Comparison of ENCODE assay signal across 8 mouse cellular contexts in genomic region chr17:70633181-70633944, GRCm38 (mm10).
DNase-seq lines count a peak whose midpoint lies in the region; ATAC-seq and TF ChIP-seq lines count a peak whose summit lies in the region.

No protein-coding gene starts in this region.

- no peak for TF ChIP-seq POLR2A in CH12.LX (IDR thresholded peaks at IDR 0.05; ENCODE audit: low read depth, low read length)
- TF ChIP-seq POLR2A in liver, adult 2 months (IDR thresholded peaks at IDR 0.05; ENCODE audit: extremely low read depth, insufficient read depth, low read length): no peak

- H3K4me2 ChIP-seq in CH12.LX (ENCODE audit: insufficient read depth, low read depth, poor library complexity, severe bottlenecking): peak overlapping the region; percentile 29; the same call in 1 of the 2 replicates
- H3K4me2 ChIP-seq in forebrain, embryonic 12.5 days: no peak overlapping the region
- no peak overlapping the region for H3K4me2 ChIP-seq in heart, embryonic 15.5 days
- no peak overlapping the region for H3K4me2 ChIP-seq in neural tube, embryonic 14.5 days (ENCODE audit: low read depth, low read length)

- in situ Hi-C loops in CH12.LX (cut with MboI; ENCODE audit: low pct_ligation_motif_present, low pct_unique_long_range_greater_than_20kb, low sequenced_read_pairs): loop anchor here (25.0 kb wide), 1 partner anchor 221 kb away; no protein-coding TSS in a partner anchor

- H3K27me3 ChIP-seq in CH12.LX (replicated peaks): peaks cover 23% of the 10 kb centered on the region
- no peaks in the 10 kb centered on the region for H3K27me3 ChIP-seq in forebrain, embryonic 12.5 days
- H3K27me3 ChIP-seq in heart, embryonic 15.5 days: no peaks in the 10 kb centered on the region
- no peaks in the 10 kb centered on the region for H3K27me3 ChIP-seq in liver, adult 2 months (ENCODE audit: control insufficient read depth, insufficient read depth, low read length)
- H3K27me3 ChIP-seq in neural tube, embryonic 14.5 days (ENCODE audit: control insufficient read depth, insufficient read depth, low read length): no peaks in the 10 kb centered on the region

- peak; percentile 45 for DNase-seq in CH12.LX (ENCODE audit: extremely low read depth)
- DNase-seq in c-Kit-positive CD71-negative TER-119-negative erythroid progenitor cells, embryonic 14.5 days (ENCODE audit: low read depth): peak; percentile 6
- peak; percentile 80 for DNase-seq in kidney, postnatal 10 days
- peak; percentile 21 for DNase-seq in liver, adult 2 months (ENCODE audit: extremely low read depth, low read depth, low spot score)
- DNase-seq in urinary bladder, adult 18-20 months (ENCODE audit: low spot score in 2 of 2): peak; percentile 19 to 46

- no peak overlapping the region for H3K27ac ChIP-seq in CH12.LX (ENCODE audit: insufficient read depth, low read depth)
- H3K27ac ChIP-seq in forebrain, embryonic 12.5 days: peak overlapping the region; percentile 69; the same call in 1 of the 2 replicates
- H3K27ac ChIP-seq in heart, embryonic 15.5 days: no peak overlapping the region
- no peak overlapping the region for H3K27ac ChIP-seq in liver, adult 2 months (replicated peaks; ENCODE audit: insufficient read depth, low read depth, low read length)
- H3K27ac ChIP-seq in neural tube, embryonic 14.5 days (ENCODE audit: low read depth, low read length): 0 out of 2 replicates have a peak overlapping the region, but pooled peaks have one; percentile 52

- H3K4me3 ChIP-seq in CH12.LX (replicated peaks in 1 of 3; ENCODE audit: low read depth in 2 of 3, low read length in 2 of 3, poor library complexity in 1 of 3): no peak overlapping the region
- H3K4me3 ChIP-seq in forebrain, embryonic 12.5 days (replicated peaks): no peak overlapping the region
- no peak overlapping the region for H3K4me3 ChIP-seq in heart, embryonic 15.5 days
- no peak overlapping the region for H3K4me3 ChIP-seq in liver, adult 2 months (ENCODE audit: insufficient read depth, low read depth, low read length)
- no peak overlapping the region for H3K4me3 ChIP-seq in neural tube, embryonic 14.5 days (ENCODE audit: low read depth, low read length)

- H3K4me1 ChIP-seq in CH12.LX (ENCODE audit: control insufficient read depth in 1 of 2, insufficient read depth in 2 of 2): no peaks in the 10 kb centered on the region
- H3K4me1 ChIP-seq in forebrain, embryonic 12.5 days: peaks cover 23% of the 10 kb centered on the region
- H3K4me1 ChIP-seq in heart, embryonic 15.5 days (replicated peaks): no peaks in the 10 kb centered on the region
- no peaks in the 10 kb centered on the region for H3K4me1 ChIP-seq in liver, adult 2 months (ENCODE audit: control insufficient read depth, insufficient read depth, low read length)
- 0 out of 2 replicates have a peak, but pooled peaks cover 2% of the 10 kb centered on the region for H3K4me1 ChIP-seq in neural tube, embryonic 14.5 days (ENCODE audit: control insufficient read depth, insufficient read depth, low read length)

- TF ChIP-seq RAD21 in CH12.LX (IDR thresholded peaks at IDR 0.05; ENCODE audit: low read depth, low read length): peak; percentile 88

- no peaks in the 10 kb centered on the region for H3K79me2 ChIP-seq in CH12.LX (replicated peaks; ENCODE audit: control insufficient read depth, extremely low read depth, insufficient read depth, poor library complexity, severe bottlenecking)
- H3K79me2 ChIP-seq in liver, adult 2 months (ENCODE audit: control insufficient read depth, insufficient read depth, low read length): no peaks in the 10 kb centered on the region

- WGBS in forebrain, embryonic 12.5 days: 10% methylated on average over 9 of the region's 9 CpGs
- WGBS in heart, embryonic 15.5 days: 13% methylated on average over 9 of the region's 9 CpGs
- 21% methylated on average over 9 of the region's 9 CpGs for WGBS in liver, adult 2 months
- WGBS in neural tube, embryonic 14.5 days: 20% methylated on average over 9 of the region's 9 CpGs

- peak; percentile 94 for ATAC-seq in forebrain, embryonic 12.5 days (ENCODE audit: low FRiP score)
- peak; percentile 66; the same call in 1 of the 2 replicates for ATAC-seq in heart, embryonic 15.5 days (replicated peaks; ENCODE audit: insufficient number of reproducible peaks, insufficient read depth, low FRiP score, low read depth)
- peak; percentile 95 for ATAC-seq in neural tube, embryonic 14.5 days (ENCODE audit: low read depth)

- TF ChIP-seq EP300 in CH12.LX (IDR thresholded peaks at IDR 0.05; ENCODE audit: low read length): no peak

- dilution Hi-C loops in CH12.LX (cut with MboI; ENCODE audit: extremely low pct_ligation_motif_present, extremely low pct_unique_long_range_greater_than_20kb, low sequenced_read_pairs): no loop called here

- no peak overlapping the region for H3K9ac ChIP-seq in CH12.LX (ENCODE audit: insufficient read depth, low read depth)
- H3K9ac ChIP-seq in forebrain, embryonic 12.5 days: no peak overlapping the region
- no peak overlapping the region for H3K9ac ChIP-seq in heart, embryonic 15.5 days
- no peak overlapping the region for H3K9ac ChIP-seq in liver, adult 2 months (ENCODE audit: low read depth, low read length)
- H3K9ac ChIP-seq in neural tube, embryonic 14.5 days (replicated peaks; ENCODE audit: low read depth, low read length): no peak overlapping the region

- no peaks in the 10 kb centered on the region for H3K9me3 ChIP-seq in CH12.LX (replicated peaks; ENCODE audit: low read length)
- H3K9me3 ChIP-seq in forebrain, embryonic 12.5 days: no peaks in the 10 kb centered on the region
- no peaks in the 10 kb centered on the region for H3K9me3 ChIP-seq in heart, embryonic 15.5 days (replicated peaks)
- H3K9me3 ChIP-seq in neural tube, embryonic 14.5 days (ENCODE audit: control insufficient read depth, low read length): no peaks in the 10 kb centered on the region

- H3K36me3 ChIP-seq in CH12.LX (replicated peaks in 1 of 2; ENCODE audit: control insufficient read depth in 1 of 2, insufficient read depth in 1 of 2, low read length in 1 of 2): no peaks in the 10 kb centered on the region
- no peaks in the 10 kb centered on the region for H3K36me3 ChIP-seq in forebrain, embryonic 12.5 days (replicated peaks)
- no peaks in the 10 kb centered on the region for H3K36me3 ChIP-seq in heart, embryonic 15.5 days
- no peaks in the 10 kb centered on the region for H3K36me3 ChIP-seq in liver, adult 2 months (ENCODE audit: control insufficient read depth, insufficient read depth, low read length)
- no peaks in the 10 kb centered on the region for H3K36me3 ChIP-seq in neural tube, embryonic 14.5 days (ENCODE audit: control insufficient read depth, insufficient read depth, low read length)

- TF ChIP-seq CTCF in CH12.LX (conservative IDR thresholded peaks at IDR 0.05 in 1 of 2, IDR thresholded peaks at IDR 0.05 in 1 of 2; ENCODE audit: low read depth in 2 of 2, low read length in 2 of 2): peak; percentile 73 to 89
- peak; percentile 48; the same call in 1 of the 2 replicates for TF ChIP-seq CTCF in liver, adult 2 months (IDR thresholded peaks at IDR 0.05; ENCODE audit: low read depth, low read length)

TF ChIP-seq in CH12.LX, 34 proteins besides CTCF, POLR2A, EP300 and RAD21:
- TF ChIP-seq USF2 (conservative IDR thresholded peaks at IDR 0.05; ENCODE audit: low read depth, low read length) (no peak), MAFK (IDR thresholded peaks at IDR 0.05; ENCODE audit: insufficient replicate concordance, low read length) (no peak), SIN3A (IDR thresholded peaks at IDR 0.05; ENCODE audit: low read length) (no peak), USF1 (IDR thresholded peaks at IDR 0.05; ENCODE audit: low read depth, low read length) (no peak), ZNF384 (IDR thresholded peaks at IDR 0.05; ENCODE audit: low read depth, low read length) (peak; percentile 48; the same call in 1 of the 2 replicates), ZC3H11A (IDR thresholded peaks at IDR 0.05; ENCODE audit: low read depth, low read length) (peak; percentile 60), IRF4 (IDR thresholded peaks at IDR 0.05; ENCODE audit: low read depth, low read length) (no peak), SMC3 (IDR thresholded peaks at IDR 0.05; ENCODE audit: low read depth, low read length) (peak; percentile 89), MAZ (IDR thresholded peaks at IDR 0.05; ENCODE audit: low read depth, low read length) (no peak), RCOR1 (conservative IDR thresholded peaks at IDR 0.05; ENCODE audit: low read depth, low read length) (no peak)

Comparison
In these comparisons a context has a peak if more than half of its experiments do, and no peak if none do; other contexts are left out.
1. DNase-seq: peak in every context shown above with its lines; median percentile 80 in kidney, postnatal 10 days; 45 in CH12.LX; 32 in urinary bladder, adult 18-20 months; 21 in liver, adult 2 months; 6 in c-Kit-positive CD71-negative TER-119-negative erythroid progenitor cells, embryonic 14.5 days.
2. H3K27ac ChIP-seq: peak in forebrain, embryonic 12.5 days (single experiment) and neural tube, embryonic 14.5 days (single experiment); none in CH12.LX (single experiment), heart, embryonic 15.5 days (single experiment) and liver, adult 2 months (single experiment).
3. Peak in every context shown above with its lines, with median percentiles within 50 percentile points of each other: ATAC-seq.